Mouse (Mus musculus) lung, postnatal 4 days (tissue): Measurements from ENCODE around the gene Snrk.
A peak's percentile ranks its signal among the peaks of the same experiment; 100 is the strongest.

Source experiments
- DNase-seq, 2 experiments: peaks; one replicate each; pipeline ENCODE4 v3.0.0; 2021

Gene Snrk

GRCm38 (mm10) chr9:122185953-122186352, 68.9 kb downstream of the Snrk start:
- DNase-seq = no peak

GRCm38 (mm10) chr9:122186643-122187226, 69.7 kb downstream of the Snrk start:
- no peak for DNase-seq

- no peak for DNase-seq
Observed at GRCm38 (mm10) chr9:122187451-122187921, 70.4 kb downstream of the Snrk start.

- peak; percentile 53 to 57 for DNase-seq
Observed at GRCm38 (mm10) chr9:122188724-122189123, 71.7 kb downstream of the Snrk start.

- no peak for DNase-seq
Observed at GRCm38 (mm10) chr9:122193361-122193760, 76.3 kb downstream of the Snrk start.

- DNase-seq = no peak
Observed at GRCm38 (mm10) chr9:122193823-122194222, 76.8 kb downstream of the Snrk start.

GRCm38 (mm10) chr9:122195042-122195682, 78.1 kb downstream of the Snrk start:
- peak; percentile 67 to 84 for DNase-seq

- no peak for DNase-seq
Observed at GRCm38 (mm10) chr9:122197021-122197420, 80.0 kb downstream of the Snrk start.

GRCm38 (mm10) chr9:122198621-122199020, 81.6 kb downstream of the Snrk start:
- no peak for DNase-seq

- DNase-seq = peak; percentile 71 to 75
Observed at GRCm38 (mm10) chr9:122199253-122199652, 82.2 kb downstream of the Snrk start.

GRCm38 (mm10) chr9:122204508-122204907, 87.4 kb downstream of the Snrk start:
- no peak for DNase-seq

- peak; percentile 57 to 73 for DNase-seq
Observed at GRCm38 (mm10) chr9:122205543-122206200, 88.6 kb downstream of the Snrk start.

- DNase-seq = no peak
Observed at GRCm38 (mm10) chr9:122208311-122208710, 91.2 kb downstream of the Snrk start.

- DNase-seq = no peak
Observed at GRCm38 (mm10) chr9:122215118-122215517, 98.1 kb downstream of the Snrk start.

- no peak for DNase-seq
Observed at GRCm38 (mm10) chr9:122216945-122217529, 100.0 kb downstream of the Snrk start.
